Mouse (Mus musculus): Measurements from ENCODE around the gene Rexo1. TPM values are rescaled to one million over a fixed set of nuclear protein-coding genes. Genes with fewer than 3 reads are reported as not detected.

The Rexo1 gene
- total RNA-seq, 2 experiments from 2014 or later: 17.1 to 35.2 TPM

DNA sequence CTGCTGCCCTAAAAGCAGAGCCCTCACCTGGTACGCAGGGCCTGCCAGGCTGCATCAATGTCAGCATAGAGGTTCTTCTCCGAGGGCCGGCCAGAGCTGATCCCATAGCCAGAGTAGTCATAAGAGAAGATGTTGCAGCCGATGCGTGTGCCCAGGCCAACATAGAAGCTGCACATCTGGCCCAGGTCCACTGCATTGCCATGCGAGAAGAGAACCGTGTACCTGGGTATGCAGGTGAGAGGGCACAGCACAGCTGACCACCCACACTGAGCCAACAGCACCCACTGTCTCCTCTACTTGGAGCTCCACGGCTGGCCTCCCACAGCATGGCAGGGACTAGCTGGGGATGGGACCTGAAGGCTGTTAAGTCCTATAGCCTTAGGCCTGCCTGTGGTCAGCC is 24.2 kb upstream of the Rexo1 start:
- ATAC-seq (replicated peaks; ENCODE audit: poor library complexity): no peak

GRCm38 (mm10) chr10:80584642-80585552 is 23.5 kb upstream of the Rexo1 start:
- ATAC-seq (replicated peaks; ENCODE audit: poor library complexity): no peak

DNA sequence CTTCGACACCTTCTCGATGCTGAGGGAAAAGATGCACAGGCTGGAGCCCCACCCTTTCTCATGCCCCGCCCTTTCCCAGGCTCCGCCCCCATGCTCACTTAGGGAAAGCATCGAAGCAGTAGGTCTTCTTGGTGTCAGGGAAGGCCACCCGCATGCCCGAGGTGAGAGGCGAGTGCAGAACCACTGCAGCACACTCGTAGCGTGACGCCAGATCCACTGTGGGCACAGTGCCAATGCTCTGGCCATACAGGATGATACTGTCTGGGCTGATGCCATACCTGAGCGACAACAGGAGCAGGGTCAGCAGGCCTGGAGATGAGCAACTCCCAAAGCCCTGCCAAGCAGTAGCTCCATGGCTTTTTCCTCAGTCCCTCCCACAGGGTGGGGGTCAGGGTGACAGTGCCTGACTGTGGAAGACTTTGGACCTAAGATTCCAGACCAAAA is 22.7 kb upstream of the Rexo1 start:
- ATAC-seq (replicated peaks; ENCODE audit: poor library complexity): no peak

DNA sequence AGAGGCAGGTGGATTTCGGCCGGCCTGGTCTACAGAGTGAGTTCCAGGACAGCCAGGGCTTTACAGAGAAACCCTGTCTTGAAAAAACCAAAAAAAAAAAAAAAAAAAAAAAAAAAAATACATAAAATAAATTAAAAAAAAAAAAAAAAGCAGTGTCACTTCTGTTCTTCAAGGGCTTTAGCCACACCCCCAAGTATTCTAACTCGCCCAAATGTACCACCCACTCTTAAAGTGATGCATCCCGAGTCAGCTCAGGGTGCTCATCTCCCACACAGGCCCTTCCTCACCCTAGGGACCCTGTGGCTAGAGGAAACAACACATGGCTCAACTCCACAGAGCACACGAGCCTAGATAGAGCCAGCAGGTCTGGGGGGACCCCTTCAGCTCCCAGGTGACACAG is 21.7 kb upstream of the Rexo1 start:
- no peak for ATAC-seq (replicated peaks; ENCODE audit: poor library complexity)

- ATAC-seq (replicated peaks; ENCODE audit: poor library complexity): peak; percentile 51
Observed at GRCm38 (mm10) chr10:80578911-80579310, 17.6 kb upstream of the Rexo1 start.

DNA sequence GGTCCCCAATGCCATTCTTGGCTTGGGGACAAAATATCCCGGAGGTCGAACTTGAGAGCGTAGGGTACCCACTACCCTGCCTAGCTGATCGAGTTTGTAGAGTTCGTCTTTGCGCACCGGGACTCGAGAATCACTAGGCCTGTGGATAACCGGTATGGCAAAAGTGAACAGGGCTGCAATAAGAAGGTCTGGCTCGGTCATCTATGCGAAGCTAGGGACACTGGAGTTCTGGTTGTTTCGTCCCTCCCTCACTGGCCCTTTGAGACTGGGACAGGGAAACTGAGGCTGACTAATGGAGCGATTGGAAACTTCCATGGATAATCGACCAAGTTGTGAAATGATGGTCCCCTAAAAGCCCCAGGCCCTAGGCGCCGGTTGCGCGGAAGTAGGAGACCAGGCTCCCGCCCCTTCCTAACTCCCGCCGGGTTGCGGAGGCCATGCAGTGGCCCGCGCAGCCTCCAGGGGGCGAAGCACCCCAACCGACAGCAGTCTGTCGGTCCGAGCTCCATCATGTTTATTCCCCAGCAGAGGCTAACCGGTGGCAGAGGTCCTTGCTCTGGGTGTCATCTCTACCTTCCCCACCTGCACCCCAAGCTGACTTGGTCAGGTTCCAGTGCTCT is 16.9 kb upstream of the Rexo1 start:
- ATAC-seq (replicated peaks; ENCODE audit: poor library complexity): peak; percentile 51

DNA sequence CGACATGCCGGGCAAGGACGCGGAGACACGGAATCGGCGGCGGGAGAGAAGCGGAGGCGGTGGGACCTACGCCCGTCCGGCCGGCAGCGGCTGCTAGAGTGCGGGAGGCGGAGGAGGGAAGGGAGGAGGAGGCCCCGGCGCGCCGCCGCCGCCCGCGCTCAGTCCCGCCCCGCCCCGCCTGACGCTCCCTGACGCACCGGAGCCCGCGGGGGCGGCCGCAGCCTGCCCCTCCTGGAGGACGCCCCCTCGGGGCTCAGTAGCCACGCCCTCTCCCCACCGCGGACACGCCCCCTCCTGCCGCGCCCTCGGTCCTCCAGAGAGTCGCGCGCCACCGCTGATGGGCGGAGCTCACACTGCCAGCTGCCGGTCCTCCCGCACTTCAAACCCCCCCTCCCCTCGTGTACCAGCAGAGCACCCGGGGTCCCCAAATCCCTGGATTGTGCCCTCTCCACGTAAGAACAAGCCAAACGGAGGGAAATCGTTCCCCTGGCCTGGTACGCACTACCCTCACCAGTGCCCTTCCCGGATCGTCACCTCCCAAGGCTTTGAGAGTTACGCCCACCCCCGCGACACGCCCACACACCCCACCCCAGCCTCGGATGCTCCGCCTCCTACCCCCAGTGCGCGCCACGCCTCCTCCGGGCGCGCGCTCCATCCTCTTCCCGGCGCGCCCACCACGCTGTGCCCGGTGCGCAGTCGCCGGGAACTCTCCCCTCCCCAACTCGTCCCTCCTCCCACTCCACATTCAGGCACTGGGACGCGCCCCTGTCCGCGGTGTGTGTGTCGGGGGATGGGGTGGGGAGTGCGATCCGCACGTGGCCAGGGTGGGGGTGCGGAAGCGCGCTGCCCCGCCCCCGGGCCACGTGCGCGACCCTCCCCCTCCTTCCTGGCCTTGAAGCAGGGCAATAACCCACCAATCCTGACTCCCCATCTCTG is 16.1 kb upstream of the Rexo1 start, which contains the start of gene Klf16:
TSS of gene Klf16 (minus strand) at position 127 of the 936 bp plus-strand sequence.
- ATAC-seq (replicated peaks; ENCODE audit: poor library complexity): peak; percentile 68

- 0 out of 2 replicates have a peak, but pooled peaks have one; percentile 4 for ATAC-seq (replicated peaks; ENCODE audit: poor library complexity)
Observed at GRCm38 (mm10) chr10:80576351-80577194, 15.2 kb upstream of the Rexo1 start.

DNA sequence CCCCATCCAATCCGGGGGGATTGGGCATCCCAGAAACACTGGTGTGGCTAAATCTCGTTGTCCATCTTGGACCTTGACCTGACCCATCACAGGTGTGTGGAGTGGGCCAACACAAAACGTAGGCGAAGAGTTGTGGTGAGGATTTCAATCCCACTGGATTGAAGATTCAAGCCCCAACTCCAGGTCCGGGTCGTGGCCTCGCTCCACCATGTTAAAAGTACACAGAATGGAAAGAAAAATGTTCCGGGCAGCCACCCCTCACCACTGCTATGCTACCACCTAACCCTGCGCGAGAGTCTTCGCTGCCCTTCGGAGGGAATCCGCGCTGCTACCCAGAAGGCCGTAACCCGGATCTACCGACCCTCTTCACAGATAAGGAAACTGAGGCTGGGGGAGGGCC is 14.6 kb upstream of the Rexo1 start:
- no peak for ATAC-seq (replicated peaks; ENCODE audit: poor library complexity)

GRCm38 (mm10) chr10:80574896-80575295 is 13.5 kb upstream of the Rexo1 start:
- ATAC-seq (replicated peaks; ENCODE audit: poor library complexity): no peak

DNA sequence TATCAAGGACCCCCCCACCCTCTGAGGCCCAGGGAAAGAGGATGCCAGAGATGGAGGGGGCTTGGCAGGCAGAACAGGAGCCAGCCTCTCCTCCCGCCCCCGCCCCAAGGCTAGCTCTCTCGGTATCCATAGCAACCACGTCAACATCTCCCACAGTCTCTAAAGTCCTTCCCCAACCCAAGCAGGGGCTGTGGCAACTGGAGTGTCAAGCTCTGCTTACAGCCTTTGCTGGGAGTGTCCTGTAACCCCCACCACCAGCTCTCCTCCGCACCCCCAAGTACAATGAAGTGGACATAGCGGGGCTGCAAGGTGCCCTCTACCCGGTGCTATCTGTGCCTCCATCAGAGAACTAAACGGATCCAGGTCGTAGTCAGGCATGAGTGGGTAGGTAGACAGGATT is 12.6 kb upstream of the Rexo1 start:
- no peak for ATAC-seq (replicated peaks; ENCODE audit: poor library complexity)

- ATAC-seq (replicated peaks; ENCODE audit: poor library complexity): peak; percentile 24
Observed at GRCm38 (mm10) chr10:80572477-80572876, 11.1 kb upstream of the Rexo1 start.

GRCm38 (mm10) chr10:80570871-80571836 is 9.8 kb upstream of the Rexo1 start:
- peak; percentile 19 for ATAC-seq (replicated peaks; ENCODE audit: poor library complexity)

DNA sequence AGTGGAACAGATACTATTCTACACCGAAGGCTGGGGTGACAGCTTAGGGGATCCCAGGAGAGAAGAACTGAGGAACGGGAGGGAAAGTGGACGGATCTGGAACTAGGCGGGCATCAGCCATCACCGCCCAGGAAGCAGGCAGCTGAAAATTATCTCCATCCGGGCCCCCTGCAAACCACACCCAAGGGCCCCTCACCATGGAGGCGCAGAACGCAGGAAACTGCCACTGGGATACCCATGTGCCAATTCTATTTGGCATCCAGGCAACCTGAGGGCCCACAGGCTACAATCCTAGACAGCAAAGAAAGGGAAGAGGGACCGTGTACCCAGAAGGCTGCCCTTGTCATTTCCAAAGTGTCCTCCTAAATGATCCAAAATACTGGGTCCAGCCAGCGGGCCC is 9.1 kb upstream of the Rexo1 start:
- no peak for ATAC-seq (replicated peaks; ENCODE audit: poor library complexity)

DNA sequence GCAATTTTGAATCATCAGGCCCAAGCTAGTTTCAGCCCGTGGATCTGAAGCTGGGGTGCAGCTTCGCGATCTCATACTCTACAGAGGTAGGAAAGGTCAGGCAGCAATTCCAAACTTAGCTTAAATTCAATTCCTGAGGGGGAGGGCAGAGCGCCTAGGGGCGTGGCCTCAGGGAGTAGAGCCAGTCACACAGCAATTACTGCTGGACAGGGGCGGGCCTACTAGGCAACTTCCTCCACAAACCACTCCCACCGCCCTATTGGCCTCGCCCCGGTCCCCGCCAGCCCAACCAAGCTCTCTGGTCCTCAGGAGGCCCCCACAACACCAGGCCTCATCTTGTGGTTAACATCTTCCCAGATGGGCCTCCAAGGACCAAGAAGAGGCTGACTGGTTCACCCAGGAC is 8.3 kb upstream of the Rexo1 start:
- ATAC-seq (replicated peaks; ENCODE audit: poor library complexity): peak; percentile 71

DNA sequence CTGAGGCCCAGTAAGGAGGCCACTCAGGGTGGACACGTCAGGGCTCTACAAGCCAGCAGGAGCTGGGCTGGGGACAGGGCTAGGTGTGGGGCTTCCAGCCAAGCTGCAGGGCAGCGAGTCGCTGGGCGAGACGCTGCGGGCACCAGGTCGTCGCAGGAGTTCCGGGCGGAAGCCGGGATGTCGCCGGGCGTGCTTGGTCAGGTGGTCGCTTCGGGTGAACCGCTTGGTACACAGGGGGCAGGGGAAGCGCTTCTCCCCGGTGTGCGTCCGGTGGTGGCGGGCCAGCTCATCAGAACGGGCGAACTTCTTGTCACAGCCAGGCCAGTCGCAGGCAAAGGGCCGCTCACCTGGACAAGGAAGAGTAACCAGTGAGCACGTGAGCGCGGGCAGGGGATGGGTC is 7.5 kb upstream of the Rexo1 start:
- ATAC-seq (replicated peaks; ENCODE audit: poor library complexity): no peak

GRCm38 (mm10) chr10:80566375-80567092 is 5.2 kb upstream of the Rexo1 start:
- peak; percentile 63 for ATAC-seq (replicated peaks; ENCODE audit: poor library complexity)

DNA sequence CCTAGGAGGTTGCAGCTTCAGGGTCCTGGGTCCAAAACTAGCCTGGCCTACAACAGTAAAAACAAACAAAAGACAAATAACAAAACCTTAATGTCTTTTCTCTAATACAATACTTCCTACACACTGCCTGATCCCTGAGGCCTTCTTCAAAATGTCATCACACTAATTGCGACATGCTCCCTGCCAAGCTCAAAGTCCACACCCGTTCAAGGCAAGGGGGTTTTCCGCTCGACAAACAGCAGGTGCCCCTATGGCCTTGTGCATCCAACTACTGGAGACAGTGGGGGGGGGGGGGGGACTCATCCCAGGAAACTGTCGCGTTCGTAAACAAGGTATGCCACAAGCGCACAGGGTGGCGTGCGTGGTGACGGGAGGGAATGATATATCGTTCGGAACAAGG is 739 bp downstream of the Rexo1 start:
- ATAC-seq (replicated peaks; ENCODE audit: poor library complexity): no peak; the same call in 1 of the 2 replicates

Data from megakaryocyte progenitor cell, adult 5-6 weeks (primary cell).